ENCODE assay signal across 21 mouse cellular contexts in the genomic region with DNA sequence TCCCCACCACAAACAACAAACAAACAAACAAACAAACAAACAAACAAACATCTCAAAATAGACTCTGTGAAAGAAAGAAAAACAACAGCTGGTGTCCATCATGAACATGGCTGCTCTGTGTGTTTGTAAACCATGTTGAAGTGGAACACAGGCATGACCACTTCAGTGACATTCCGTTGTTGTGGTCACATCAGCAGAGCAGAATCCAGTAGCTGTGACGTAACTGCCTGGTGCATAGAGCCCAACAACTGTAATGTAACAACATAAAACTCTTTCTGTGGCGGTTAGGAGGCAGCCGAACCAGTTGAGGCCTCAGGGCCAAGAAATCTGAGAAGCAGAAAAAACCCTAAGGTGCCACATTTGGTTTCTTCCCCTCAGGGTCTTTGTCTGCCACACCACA. TPM values are rescaled to one million over a fixed set of nuclear protein-coding genes. Genes with fewer than 3 reads are reported as not detected.
DNase-seq lines count a peak whose midpoint lies in the region; ATAC-seq and TF ChIP-seq lines count a peak whose summit lies in the region.
"Had no signal": no experiment of that assay in that cellular context is flagged by ENCODE, and none has a peak within 500 bp of the region (broad histone marks: within the 10 kb centered on the region; RNA-seq: fewer than 3 reads in every experiment).

No protein-coding gene starts in this region.

- DNase-seq in lung, postnatal 0 days (ENCODE audit: low spot score): peak; percentile 69
- DNase-seq in lung, adult 2 months: no peak
- peak; percentile 15 for DNase-seq in induced T-regulatory cell, adult 2 months (ENCODE audit: low read depth)
- no peak for DNase-seq in ovary, adult 18-20 months (ENCODE audit: low spot score)
- DNase-seq in urinary bladder, postnatal 36 days (ENCODE audit: low spot score in 2 of 2): no peak
- DNase-seq: B cell, adult 2 months; cerebellum, adult 18-20 months; gastrocnemius, postnatal 36 days; heart, postnatal 36 days; layer of hippocampus, adult 9-11 months had no signal

- H3K4me2 ChIP-seq in hindbrain, embryonic 15.5 days: no peak overlapping the region
- H3K4me2 ChIP-seq in hindbrain, embryonic 12.5 days (replicated peaks): no peak overlapping the region
- no peak overlapping the region for H3K4me2 ChIP-seq in lung, postnatal 0 days (replicated peaks; ENCODE audit: low read depth, low read length)
- no peak overlapping the region for H3K4me2 ChIP-seq in neural tube, embryonic 15.5 days
- H3K4me2 ChIP-seq: embryonic facial prominence, embryonic 15.5 days; intestine, embryonic 15.5 days had no signal

- no peak overlapping the region for H3K9ac ChIP-seq in hindbrain, embryonic 15.5 days
- H3K9ac ChIP-seq in hindbrain, embryonic 12.5 days: no peak overlapping the region
- H3K9ac ChIP-seq in lung, postnatal 0 days (replicated peaks; ENCODE audit: low read depth): no peak overlapping the region
- H3K9ac ChIP-seq in neural tube, embryonic 15.5 days (replicated peaks): no peak overlapping the region
- H3K9ac ChIP-seq: embryonic facial prominence, embryonic 15.5 days; heart, embryonic 13.5 days; intestine, embryonic 15.5 days had no signal

- no peak for ATAC-seq in hindbrain, embryonic 15.5 days (ENCODE audit: low FRiP score, low read depth)
- no peak for ATAC-seq in hindbrain, embryonic 12.5 days (ENCODE audit: low FRiP score)
- ATAC-seq in lung, postnatal 0 days: peak; percentile 63
- ATAC-seq in neural tube, embryonic 15.5 days (ENCODE audit: low FRiP score): no peak
- ATAC-seq: intestine, embryonic 15.5 days had no signal

- H3K27ac ChIP-seq in hindbrain, embryonic 15.5 days (replicated peaks): 0 out of 2 replicates have a peak overlapping the region, but pooled peaks have one; percentile 8
- H3K27ac ChIP-seq in hindbrain, embryonic 12.5 days: no peak overlapping the region; the same call in 1 of the 2 replicates
- H3K27ac ChIP-seq in lung, postnatal 0 days (ENCODE audit: low read length): peak overlapping the region; percentile 69
- peak overlapping the region; percentile 11; the same call in 1 of the 2 replicates for H3K27ac ChIP-seq in neural tube, embryonic 15.5 days (replicated peaks)
- H3K27ac ChIP-seq: embryonic facial prominence, embryonic 15.5 days; forebrain, embryonic 10.5 days; heart, embryonic 13.5 days; intestine, embryonic 15.5 days; midbrain, embryonic 10.5 days had no signal

- no peaks in the 10 kb centered on the region for H3K9me3 ChIP-seq in hindbrain, embryonic 15.5 days
- no peaks in the 10 kb centered on the region for H3K9me3 ChIP-seq in hindbrain, embryonic 12.5 days (replicated peaks)
- H3K9me3 ChIP-seq in lung, postnatal 0 days (ENCODE audit: low read length): no peaks in the 10 kb centered on the region
- no peaks in the 10 kb centered on the region for H3K9me3 ChIP-seq in neural tube, embryonic 15.5 days (replicated peaks)
- H3K9me3 ChIP-seq: embryonic facial prominence, embryonic 15.5 days; forebrain, embryonic 10.5 days; intestine, embryonic 15.5 days; midbrain, embryonic 10.5 days had no signal

- 0 out of 2 replicates have a peak, but pooled peaks have one; percentile 13 for TF ChIP-seq EP300 in lung, postnatal 0 days (IDR thresholded peaks at IDR 0.05)

- no peak for TF ChIP-seq POLR2A in lung, adult 2 months (IDR thresholded peaks at IDR 0.05; ENCODE audit: borderline replicate concordance, extremely low read depth, low read depth, low read length)

- TF ChIP-seq CTCF in lung, postnatal 0 days (IDR thresholded peaks at IDR 0.05): no peak
- TF ChIP-seq CTCF in lung, adult 2 months (IDR thresholded peaks at IDR 0.05; ENCODE audit: insufficient read depth, low read length): no peak

- 53% methylated on average over 4 of the region's 4 CpGs for WGBS in hindbrain, embryonic 15.5 days
- WGBS in hindbrain, embryonic 12.5 days: 54% methylated on average over 4 of the region's 4 CpGs
- 36% methylated on average over 4 of the region's 4 CpGs for WGBS in lung, postnatal 0 days
- 51% methylated on average over 4 of the region's 4 CpGs for WGBS in lung, adult 2 months
- 56% methylated on average over 4 of the region's 4 CpGs for WGBS in neural tube, embryonic 15.5 days

- H3K27me3 ChIP-seq in hindbrain, embryonic 15.5 days: no peaks in the 10 kb centered on the region
- H3K27me3 ChIP-seq in hindbrain, embryonic 12.5 days: no peaks in the 10 kb centered on the region
- H3K27me3 ChIP-seq in lung, postnatal 0 days (replicated peaks; ENCODE audit: insufficient read depth, low read length): no peaks in the 10 kb centered on the region
- H3K27me3 ChIP-seq in neural tube, embryonic 15.5 days (replicated peaks): no peaks in the 10 kb centered on the region
- H3K27me3 ChIP-seq: embryonic facial prominence, embryonic 15.5 days; heart, embryonic 13.5 days; intestine, embryonic 15.5 days had no signal

- no peaks in the 10 kb centered on the region for H3K36me3 ChIP-seq in hindbrain, embryonic 15.5 days
- no peaks in the 10 kb centered on the region for H3K36me3 ChIP-seq in hindbrain, embryonic 12.5 days
- H3K36me3 ChIP-seq in lung, postnatal 0 days (ENCODE audit: insufficient read depth, low read length): no peaks in the 10 kb centered on the region
- H3K36me3 ChIP-seq in neural tube, embryonic 15.5 days: no peaks in the 10 kb centered on the region
- H3K36me3 ChIP-seq: embryonic facial prominence, embryonic 15.5 days; forebrain, embryonic 10.5 days; heart, embryonic 13.5 days; intestine, embryonic 15.5 days; midbrain, embryonic 10.5 days had no signal

- H3K4me1 ChIP-seq in hindbrain, embryonic 15.5 days (replicated peaks): peaks cover 9% of the 10 kb centered on the region; the same call in 1 of the 2 replicates
- peaks cover 9% of the 10 kb centered on the region; the same call in 1 of the 2 replicates for H3K4me1 ChIP-seq in hindbrain, embryonic 12.5 days
- H3K4me1 ChIP-seq in lung, postnatal 0 days (ENCODE audit: insufficient read depth, low read depth, low read length): no peaks in the 10 kb centered on the region
- H3K4me1 ChIP-seq in lung, adult 2 months (ENCODE audit: control insufficient read depth, insufficient read depth, low read length): peaks cover 4% of the 10 kb centered on the region
- H3K4me1 ChIP-seq in neural tube, embryonic 15.5 days: 0 out of 2 replicates have a peak, but pooled peaks cover 3% of the 10 kb centered on the region

- H3K4me3 ChIP-seq in hindbrain, embryonic 15.5 days: no peak overlapping the region
- no peak overlapping the region for H3K4me3 ChIP-seq in hindbrain, embryonic 12.5 days
- no peak overlapping the region for H3K4me3 ChIP-seq in lung, postnatal 0 days (ENCODE audit: low read depth, low read length)
- H3K4me3 ChIP-seq in lung, adult 2 months (replicated peaks; ENCODE audit: extremely low read depth, low read depth, low read length): no peak overlapping the region
- H3K4me3 ChIP-seq in neural tube, embryonic 15.5 days (replicated peaks): no peak overlapping the region
- H3K4me3 ChIP-seq: embryonic facial prominence, embryonic 15.5 days; forebrain, embryonic 10.5 days; heart, embryonic 13.5 days; intestine, embryonic 15.5 days; midbrain, embryonic 10.5 days had no signal

RNA-seq across cellular contexts. Expression of gene 1700012B07Rik, which starts 17.8 kb away (rescaled TPM):
- not detected in 2 replicates for polyA plus RNA-seq in hindbrain, embryonic 15.5 days (2015; fragmentation: Nextera tagmentation; extraction: Ambion mirVana)
- not detected in 2 replicates for polyA plus RNA-seq in hindbrain, embryonic 12.5 days (2016; fragmentation: Nextera tagmentation; extraction: Ambion mirVana)
- 0.15 TPM in 1 of 2 replicates, not detected in the other for polyA plus RNA-seq in lung, postnatal 0 days (2015; fragmentation: Nextera tagmentation; extraction: Ambion mirVana)
- polyA plus RNA-seq in lung, adult 2 months (2012; rRNA removed): 0.12 and 0.26 TPM in 2 replicates
- not detected in 2 replicates for polyA plus RNA-seq in neural tube, embryonic 15.5 days (2015; fragmentation: Nextera tagmentation; extraction: Ambion mirVana)
- polyA plus RNA-seq: embryonic facial prominence, embryonic 15.5 days; forebrain, embryonic 10.5 days; heart, embryonic 13.5 days; intestine, embryonic 15.5 days; kidney, embryonic 16.5 days; limb, embryonic 14.5 days; midbrain, embryonic 10.5 days; neural tube, embryonic 14.5 days had no signal

Comparison
In these comparisons a context has a peak if more than half of its experiments do, and no peak if none do; other contexts are left out.
1. DNase-seq: peak in lung, postnatal 0 days (single experiment) and induced T-regulatory cell, adult 2 months (single experiment); none in lung, adult 2 months (single experiment), ovary, adult 18-20 months (single experiment) and urinary bladder, postnatal 36 days (0 of 2).